Mouse (Mus musculus) right cerebral cortex, adult 2 months (tissue): ENCODE measurements around the gene Gm10188.

Experiments used
- DNase-seq, 2 experiments: peaks; one replicate each; pipeline ENCODE4 v3.0.0; 2021 to 2022; ENCODE audit warnings: low spot score in 2 of 2

Gene Gm10188

GRCm38 (mm10) chr1:132195100-132195499, 34.5 kb downstream of the Gm10188 start:
- DNase-seq: no peak

- no peak for DNase-seq
Measured at GRCm38 (mm10) chr1:132194624-132195023, 34.9 kb downstream of the Gm10188 start.

- DNase-seq: no peak
Measured at GRCm38 (mm10) chr1:132193806-132194205, 35.8 kb downstream of the Gm10188 start.

- DNase-seq: peak in 1 of 2 experiments; percentile 20
Measured at GRCm38 (mm10) chr1:132191786-132192680, 37.5 kb downstream of the Gm10188 start.

GRCm38 (mm10) chr1:132191093-132191785, 38.3 kb downstream of the Gm10188 start, which contains the start of the genes Lemd1 and AC124108.1:
Gene Lemd1 (plus strand): TSS chr1:132191431.
Gene AC124108.1 (plus strand): TSS chr1:132191457.
- DNase-seq: peak in 1 of 2 experiments; percentile 32

- no peak for DNase-seq
Measured at GRCm38 (mm10) chr1:132190621-132191092, 38.9 kb downstream of the Gm10188 start.

GRCm38 (mm10) chr1:132190040-132190513, 39.5 kb downstream of the Gm10188 start:
- peak; percentile 68 to 71 for DNase-seq

GRCm38 (mm10) chr1:132189231-132189630, 40.3 kb downstream of the Gm10188 start:
- DNase-seq: no peak

GRCm38 (mm10) chr1:132188442-132189066, 41.0 kb downstream of the Gm10188 start:
- no peak for DNase-seq

GRCm38 (mm10) chr1:132186303-132186702, 43.3 kb downstream of the Gm10188 start:
- no peak for DNase-seq
